Mouse (Mus musculus) forebrain, embryonic 15.5 days (tissue): ENCODE measurements around the gene Gm12216. TPM values are rescaled to one million over a fixed set of nuclear protein-coding genes. Genes with fewer than 3 reads are reported as not detected.

Experiments used
- ATAC-seq: fragments of 200-750 bp; cut with Nextera tagmentation; replicated peaks from 2 replicates; pipeline ENCODE4 v1.8.0; 2017; ENCODE audit warnings: mild to moderate bottlenecking, moderate TSS enrichment, moderate library complexity
- H3K27ac ChIP-seq: fragments of 300-500 bp; sonication (generic); replicated peaks from 2 replicates; pipeline ENCODE4 v1.5.1; 2015; ENCODE audit warnings: mild to moderate bottlenecking, inconsistent platforms
- H3K27me3 ChIP-seq: fragments of 300-500 bp; sonication (generic); 2 replicates; pipeline ENCODE4 v1.6.1; 2015; ENCODE audit warnings: inconsistent platforms
- H3K36me3 ChIP-seq: fragments of 300-500 bp; sonication (generic); 2 replicates; pipeline ENCODE4 v1.6.1; 2015; ENCODE audit warnings: mild to moderate bottlenecking, inconsistent platforms
- H3K4me1 ChIP-seq: fragments of 300-500 bp; sonication (generic); 2 replicates; pipeline ENCODE4 v1.6.1; 2015; ENCODE audit warnings: inconsistent platforms
- H3K4me2 ChIP-seq: fragments of 300-500 bp; sonication (generic); replicated peaks from 2 replicates; pipeline ENCODE4 v1.6.1; 2015; ENCODE audit warnings: mild to moderate bottlenecking, inconsistent platforms
- H3K4me3 ChIP-seq: fragments of 300-500 bp; sonication (generic); 2 replicates; pipeline ENCODE4 v1.5.1; 2015; ENCODE audit warnings: mild to moderate bottlenecking, inconsistent platforms
- H3K9ac ChIP-seq: fragments of 300-500 bp; sonication (generic); replicated peaks from 2 replicates; pipeline ENCODE4 v1.6.1; 2015; ENCODE audit warnings: mild to moderate bottlenecking, inconsistent platforms
- H3K9me3 ChIP-seq: fragments of 300-500 bp; sonication (generic); 2 replicates; pipeline ENCODE4 v1.6.1; 2016; ENCODE audit warnings: inconsistent platforms
- WGBS: fragments of 180-500 bp; shearing (Covaris S2); methylation state at CpG from one replicate; pipeline ENCODE4 v1.1.7; 2015; ENCODE audit warnings: mixed read lengths; 5-methylcytosine and 5-hydroxymethylcytosine counted together
- polyA plus RNA-seq: library from polyadenylated mRNA; unstranded; fragments of >200 nt; fragmentation: Nextera tagmentation; extraction: Ambion mirVana; gene quantifications from 2 replicates; pipeline ENCODE4 v1.2.1, GENCODE M21; 2015

The Gm12216 gene
- polyA plus RNA-seq, 1 experiment from 2014 or later = not detected

GRCm38 (mm10) chr11:53839663-53840642 lies 19.1 kb downstream of the Gm12216 start:
- no peaks in the 10 kb centered on the region for H3K27me3 ChIP-seq
- no peaks in the 10 kb centered on the region for H3K4me1 ChIP-seq
- 71% methylated on average over 8 of the region's 8 CpGs for WGBS
- H3K9ac ChIP-seq = no peak overlapping the region
- no peak overlapping the region for H3K4me3 ChIP-seq
- ATAC-seq = no peak
- H3K36me3 ChIP-seq = no peaks in the 10 kb centered on the region
- H3K4me2 ChIP-seq = no peak overlapping the region
- H3K27ac ChIP-seq = no peak overlapping the region
- H3K9me3 ChIP-seq = no peaks in the 10 kb centered on the region

GRCm38 (mm10) chr11:53839147-53839546 lies 19.9 kb downstream of the Gm12216 start:
- 81% methylated on average over 6 of the region's 6 CpGs for WGBS
- H3K4me1 ChIP-seq = no peaks in the 10 kb centered on the region
- H3K4me2 ChIP-seq = no peak overlapping the region
- H3K36me3 ChIP-seq = no peaks in the 10 kb centered on the region
- no peak overlapping the region for H3K27ac ChIP-seq
- no peak overlapping the region for H3K9ac ChIP-seq
- H3K27me3 ChIP-seq = no peaks in the 10 kb centered on the region
- no peaks in the 10 kb centered on the region for H3K9me3 ChIP-seq
- H3K4me3 ChIP-seq = no peak overlapping the region
- no peak for ATAC-seq

- 86% methylated on average over 5 of the region's 5 CpGs for WGBS
- no peak overlapping the region for H3K4me3 ChIP-seq
- no peak overlapping the region for H3K9ac ChIP-seq
- H3K36me3 ChIP-seq = no peaks in the 10 kb centered on the region
- no peak overlapping the region for H3K27ac ChIP-seq
- H3K4me2 ChIP-seq = no peak overlapping the region
- no peak for ATAC-seq
- no peaks in the 10 kb centered on the region for H3K9me3 ChIP-seq
- no peaks in the 10 kb centered on the region for H3K4me1 ChIP-seq
- H3K27me3 ChIP-seq = no peaks in the 10 kb centered on the region
Observed at GRCm38 (mm10) chr11:53837731-53838130, 21.3 kb downstream of the Gm12216 start.

- Histone ChIP-seq H3K9me3 (no peaks in the 10 kb centered on the region), H3K27me3 (no peaks in the 10 kb centered on the region), H3K4me2 (no peak overlapping the region), H3K9ac (no peak overlapping the region), H3K4me3 (no peak overlapping the region), H3K36me3 (no peaks in the 10 kb centered on the region), H3K27ac (no peak overlapping the region), H3K4me1 (no peaks in the 10 kb centered on the region)
- no peak for ATAC-seq
- WGBS = 90% methylated on average over 4 of the region's 4 CpGs
Observed at GRCm38 (mm10) chr11:53835379-53836010, 23.6 kb downstream of the Gm12216 start.

GRCm38 (mm10) chr11:53825409-53825808 lies 33.6 kb downstream of the Gm12216 start:
- H3K9me3 ChIP-seq = no peaks in the 10 kb centered on the region
- WGBS = 81% methylated on average over 4 of the region's 4 CpGs

GRCm38 (mm10) chr11:53821945-53822338 lies 37.1 kb downstream of the Gm12216 start:
- H3K36me3 ChIP-seq = no peaks in the 10 kb centered on the region
- no peaks in the 10 kb centered on the region for H3K9me3 ChIP-seq
- H3K27me3 ChIP-seq = no peaks in the 10 kb centered on the region
- H3K27ac ChIP-seq = no peak overlapping the region
- no peak for ATAC-seq
- WGBS = 96% methylated on average over 3 of the region's 3 CpGs
- H3K9ac ChIP-seq = no peak overlapping the region
- no peak overlapping the region for H3K4me3 ChIP-seq
- no peaks in the 10 kb centered on the region for H3K4me1 ChIP-seq
- no peak overlapping the region for H3K4me2 ChIP-seq

More at GRCm38 (mm10) chr11:53825409-53825808, 33.6 kb downstream of the Gm12216 start:
- ATAC-seq = no peak
- no peaks in the 10 kb centered on the region for H3K27me3 ChIP-seq
- H3K9ac ChIP-seq = no peak overlapping the region
- H3K4me2 ChIP-seq = no peak overlapping the region
- H3K27ac ChIP-seq = no peak overlapping the region
- H3K4me1 ChIP-seq = no peaks in the 10 kb centered on the region
- H3K4me3 ChIP-seq = no peak overlapping the region
- no peaks in the 10 kb centered on the region for H3K36me3 ChIP-seq

GRCm38 (mm10) chr11:53821230-53821944 lies 37.7 kb downstream of the Gm12216 start:
- ATAC-seq = no peak
- no peaks in the 10 kb centered on the region for H3K4me1 ChIP-seq
- no peaks in the 10 kb centered on the region for H3K36me3 ChIP-seq
- H3K4me2 ChIP-seq = no peak overlapping the region
- H3K27ac ChIP-seq = no peak overlapping the region
- H3K9me3 ChIP-seq = no peaks in the 10 kb centered on the region
- 81% methylated on average over 11 of the region's 11 CpGs for WGBS
- H3K9ac ChIP-seq = no peak overlapping the region
- H3K27me3 ChIP-seq = no peaks in the 10 kb centered on the region
- no peak overlapping the region for H3K4me3 ChIP-seq

- no peak for ATAC-seq
- no peak overlapping the region for H3K9ac ChIP-seq
- no peaks in the 10 kb centered on the region for H3K27me3 ChIP-seq
- no peaks in the 10 kb centered on the region for H3K4me1 ChIP-seq
- H3K27ac ChIP-seq = no peak overlapping the region
- no peak overlapping the region for H3K4me3 ChIP-seq
- 93% methylated on average over 13 of the region's 13 CpGs for WGBS
- no peak overlapping the region for H3K4me2 ChIP-seq
- no peaks in the 10 kb centered on the region for H3K36me3 ChIP-seq
- no peaks in the 10 kb centered on the region for H3K9me3 ChIP-seq
Observed at GRCm38 (mm10) chr11:53820516-53821170, 38.4 kb downstream of the Gm12216 start.

- no peaks in the 10 kb centered on the region for H3K9me3 ChIP-seq
- no peaks in the 10 kb centered on the region for H3K27me3 ChIP-seq
- H3K36me3 ChIP-seq = no peaks in the 10 kb centered on the region
- H3K4me1 ChIP-seq = no peaks in the 10 kb centered on the region
- WGBS = 94% methylated on average over 6 of the region's 6 CpGs
- no peak overlapping the region for H3K9ac ChIP-seq
- H3K4me2 ChIP-seq = no peak overlapping the region
- no peak for ATAC-seq
- H3K27ac ChIP-seq = no peak overlapping the region
- no peak overlapping the region for H3K4me3 ChIP-seq
Observed at GRCm38 (mm10) chr11:53819511-53819910, 39.5 kb downstream of the Gm12216 start.

- H3K9me3 ChIP-seq = no peaks in the 10 kb centered on the region
- no peak overlapping the region for H3K27ac ChIP-seq
- no peak for ATAC-seq
- no peak overlapping the region for H3K9ac ChIP-seq
- no peaks in the 10 kb centered on the region for H3K4me1 ChIP-seq
- 61% methylated on average over 6 of the region's 6 CpGs for WGBS
- no peak overlapping the region for H3K4me3 ChIP-seq
- no peaks in the 10 kb centered on the region for H3K36me3 ChIP-seq
- H3K4me2 ChIP-seq = no peak overlapping the region
- H3K27me3 ChIP-seq = no peaks in the 10 kb centered on the region
Observed at GRCm38 (mm10) chr11:53818794-53819193, 40.3 kb downstream of the Gm12216 start.

GRCm38 (mm10) chr11:53816841-53817375 lies 42.1 kb downstream of the Gm12216 start:
- 93% methylated on average over 5 of the region's 5 CpGs for WGBS
- H3K4me2 ChIP-seq = no peak overlapping the region
- H3K9me3 ChIP-seq = no peaks in the 10 kb centered on the region
- no peak for ATAC-seq
- H3K36me3 ChIP-seq = no peaks in the 10 kb centered on the region
- H3K27me3 ChIP-seq = no peaks in the 10 kb centered on the region
- H3K4me1 ChIP-seq = no peaks in the 10 kb centered on the region
- no peak overlapping the region for H3K9ac ChIP-seq
- no peak overlapping the region for H3K27ac ChIP-seq
- no peak overlapping the region for H3K4me3 ChIP-seq
